Mouse (Mus musculus) neutrophil, adult 83 days (primary cell): Measurements from ENCODE around the gene Gpr37l1. TPM values are rescaled to one million over a fixed set of nuclear protein-coding genes. Genes with fewer than 3 reads are reported as not detected.

Experiments used
- total RNA-seq, 2 experiments: library from RNA; stranded (reverse); gene quantifications; one replicate each; pipeline ENCODE4 v1.2.4; 2023

Gene Gpr37l1
- total RNA-seq = not detected

DNA sequence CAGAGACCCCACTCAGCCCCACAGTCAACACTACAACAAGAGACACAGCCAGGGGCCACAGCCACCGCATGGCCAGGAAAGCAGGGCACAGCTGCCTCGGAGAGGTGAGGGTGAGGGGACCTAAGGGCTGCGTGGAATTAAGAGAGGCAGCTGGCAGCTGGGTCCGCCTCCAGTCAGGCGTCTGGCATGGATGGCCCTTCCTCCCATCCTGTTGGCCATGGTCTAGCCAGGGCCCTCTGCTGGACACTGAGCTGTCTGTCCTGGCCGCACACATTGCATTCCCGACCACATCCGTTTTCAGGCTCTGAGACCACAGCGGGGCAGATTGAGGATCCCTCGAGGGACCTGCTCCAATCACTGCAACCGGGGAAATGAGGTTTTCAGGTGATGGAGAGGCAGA is at the start of gene Gpr37l1:
TSS of gene Gpr37l1 (minus strand) at position 247 of the 400 bp plus-strand sequence.

DNA sequence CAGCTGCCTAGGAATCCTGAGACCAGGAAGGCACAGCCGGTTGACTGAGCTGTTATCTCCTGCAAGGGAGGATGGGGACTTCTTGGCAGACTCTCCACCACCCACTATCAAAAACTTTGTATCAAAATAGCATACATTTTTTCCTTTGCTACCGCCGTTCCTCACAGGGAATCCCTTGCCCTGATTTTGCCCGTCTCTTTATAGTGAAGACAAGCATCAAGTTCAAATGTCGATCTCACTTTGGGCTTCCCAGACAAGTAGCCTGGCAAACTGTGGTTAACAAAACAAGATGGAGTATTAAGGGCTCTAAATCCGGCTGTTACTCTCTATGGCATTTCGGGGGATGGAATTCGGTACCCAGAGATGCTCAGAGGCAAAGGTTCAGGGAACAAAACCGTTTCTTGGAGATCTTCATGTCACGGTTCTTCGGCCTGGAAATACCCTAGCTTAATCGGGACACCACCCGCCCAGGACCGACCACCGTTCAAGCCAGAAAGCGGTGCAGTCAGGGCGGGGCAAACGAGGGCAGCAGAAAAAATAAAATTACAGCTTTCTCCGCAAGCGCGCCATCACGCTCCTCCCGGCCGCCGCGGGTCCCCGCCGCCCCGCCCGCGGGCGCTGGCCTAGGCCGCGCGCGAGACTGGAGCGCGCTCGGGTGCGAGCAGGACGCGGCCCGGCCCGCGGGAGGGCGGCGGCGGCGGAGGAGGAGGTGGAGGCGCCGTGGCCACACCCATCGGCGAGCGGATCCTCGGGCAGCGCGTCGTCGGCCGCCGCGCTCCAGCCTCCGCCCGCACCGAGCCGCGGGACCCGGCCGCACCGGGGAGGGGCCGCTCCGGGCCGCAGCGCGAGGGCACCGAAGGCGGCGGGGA is 21.2 kb downstream of the Gpr37l1 start, which contains the start of gene Arl8a:
TSS of gene Arl8a (plus strand) at position 748 of the 869 bp plus-strand sequence.

DNA sequence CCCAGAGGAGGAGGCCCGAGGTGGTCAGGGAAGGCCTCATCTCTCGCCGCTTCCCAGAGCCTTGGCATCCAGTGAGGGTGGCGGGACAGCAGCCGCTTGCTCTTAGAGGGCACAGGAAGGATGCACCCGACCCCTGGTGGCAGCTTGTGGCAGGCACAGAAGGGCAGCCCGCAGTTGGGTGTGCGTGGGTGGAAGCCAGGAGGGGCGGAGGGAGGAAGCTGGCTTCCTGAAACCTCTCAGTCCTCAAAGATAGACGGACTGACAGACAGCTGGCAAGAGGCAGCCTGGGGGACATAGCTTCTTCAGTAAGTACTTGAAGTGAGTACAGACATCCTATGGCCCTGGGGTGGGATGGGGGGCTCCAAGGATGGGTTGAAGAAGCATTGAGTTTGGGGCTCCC is 35.0 kb downstream of the Gpr37l1 start, which contains the start of gene Ptpn7:
TSS of gene Ptpn7 (plus strand) at position 228 of the 400 bp plus-strand sequence.

Other genes starting within 250 kb of the Gpr37l1 start
- gene Ppp1r12b, start 211.7 kb downstream of the Gpr37l1 start, total RNA-seq = 10 to 100 TPM in 1 of 2 experiments, 1 to 10 TPM in 1; 9.5 to 10.6 TPM
- 10 to 100 TPM; 10.5 to 13.7 TPM for gene Ube2t, start 205.1 kb downstream of the Gpr37l1 start, total RNA-seq
- gene Lgr6, start 62.4 kb downstream of the Gpr37l1 start, total RNA-seq = not detected
- gene Ptpn7, start 35.0 kb downstream of the Gpr37l1 start, total RNA-seq = 10 to 100 TPM; 60.2 to 62.5 TPM
- 10 to 100 TPM; 85.1 to 85.3 TPM for gene Arl8a, start 20.9 kb downstream of the Gpr37l1 start, total RNA-seq
- gene Elf3, start 90.9 kb upstream of the Gpr37l1 start, total RNA-seq = not detected
- 100 to 1,000 TPM; 152 to 164 TPM for gene Rnpep, start 116.4 kb upstream of the Gpr37l1 start, total RNA-seq
- 10 to 100 TPM; 28.7 to 35.1 TPM for gene Timm17a, start 146.1 kb upstream of the Gpr37l1 start, total RNA-seq
- not detected for gene Lmod1, start 157.1 kb upstream of the Gpr37l1 start, total RNA-seq
- gene Shisa4, start 207.6 kb upstream of the Gpr37l1 start, total RNA-seq = 1 to 10 TPM in 1 of 2 experiments, under 1 TPM in 1; 0.46 to 1.0 TPM